Mouse (Mus musculus) liver, embryonic 18 days (tissue): ENCODE measurements around the gene Gm10401. TPM values are rescaled to one million over a fixed set of nuclear protein-coding genes. Genes with fewer than 3 reads are reported as not detected.

Experiments used
- polyA plus RNA-seq: library from polyadenylated mRNA; depleted of rRNA; stranded (reverse); fragments of >200 nt; gene quantifications from 2 replicates; pipeline ENCODE4 v1.2.3, GENCODE M21; 2012; rRNA removed

Gm10401 gene
- not detected in 2 replicates for polyA plus RNA-seq

GRCm38 (mm10) chr5:115098195-115098594 is at the start of gene Gm10401:
Gene Gm10401, minus strand, starts transcription at chr5:115098295.

GRCm38 (mm10) chr5:115134234-115135165 is 36.4 kb upstream of the Gm10401 start, which contains the start of gene Unc119b:
Gene Unc119b, minus strand, starts transcription at chr5:115134975.

GRCm38 (mm10) chr5:115118961-115119570 is 21.0 kb upstream of the Gm10401 start, which contains the start of gene Acads:
Gene Acads, minus strand, starts transcription at chr5:115119346.

Other genes starting within 250 kb of the Gm10401 start
- gene 4930519G04Rik, start 244.6 kb downstream of the Gm10401 start, polyA plus RNA-seq, result 0.01 TPM in 1 of 2 replicates, not detected in the other
- gene Gm9936, start 239.6 kb downstream of the Gm10401 start, polyA plus RNA-seq, result 0.01 TPM in 1 of 2 replicates, not detected in the other
- 12.9 and 17.0 TPM in 2 replicates for gene Oasl2, start 201.4 kb downstream of the Gm10401 start, polyA plus RNA-seq
- gene Oasl1, start 175.1 kb downstream of the Gm10401 start, polyA plus RNA-seq, result 3.1 and 6.2 TPM in 2 replicates
- gene 2210016L21Rik, start 156.1 kb downstream of the Gm10401 start, polyA plus RNA-seq, result 7.1 and 7.9 TPM in 2 replicates
- gene Hnf1a, start 127.2 kb downstream of the Gm10401 start, polyA plus RNA-seq, result 2.3 and 2.7 TPM in 2 replicates
- gene Sppl3, start 87.2 kb downstream of the Gm10401 start, polyA plus RNA-seq, result 13.8 and 16.0 TPM in 2 replicates
- 69.8 and 75.2 TPM in 2 replicates for gene Acads, start 21.1 kb upstream of the Gm10401 start, polyA plus RNA-seq
- gene Unc119b, start 36.7 kb upstream of the Gm10401 start, polyA plus RNA-seq, result 10.1 and 10.4 TPM in 2 replicates
- gene Mlec, start 59.9 kb upstream of the Gm10401 start, polyA plus RNA-seq, result 36.1 and 40.4 TPM in 2 replicates
- 0.35 and 0.49 TPM in 2 replicates for gene Cabp1, start 96.1 kb upstream of the Gm10401 start, polyA plus RNA-seq
- gene Pop5, start 137.5 kb upstream of the Gm10401 start, polyA plus RNA-seq, result 39.8 and 41.2 TPM in 2 replicates
- 75.3 and 78.6 TPM in 2 replicates for gene Rnf10, start 174.6 kb upstream of the Gm10401 start, polyA plus RNA-seq
- gene Coq5, start 181.4 kb upstream of the Gm10401 start, polyA plus RNA-seq, result 7.5 and 7.9 TPM in 2 replicates
- 100 and 145 TPM in 2 replicates for gene Dynll1, start 202.7 kb upstream of the Gm10401 start, polyA plus RNA-seq
- 37.0 and 37.6 TPM in 2 replicates for gene Srsf9, start 228.9 kb upstream of the Gm10401 start, polyA plus RNA-seq
- gene Gatc, start 242.9 kb upstream of the Gm10401 start, polyA plus RNA-seq, result 10.8 and 10.9 TPM in 2 replicates
- gene Triap1, start 242.9 kb upstream of the Gm10401 start, polyA plus RNA-seq, result 13.5 and 13.6 TPM in 2 replicates